Mouse (Mus musculus): Measurements from ENCODE around the gene Notch2.

- TF ChIP-seq EP300 (IDR thresholded peaks at IDR 0.05; ENCODE audit: low read depth) (no peak), CTCF (IDR thresholded peaks at IDR 0.05; ENCODE audit: low read depth) (no peak)
Observed at GRCm38 (mm10) chr3:98028936-98029335, 15.6 kb downstream of the Notch2 start.
